In the genomic region with DNA sequence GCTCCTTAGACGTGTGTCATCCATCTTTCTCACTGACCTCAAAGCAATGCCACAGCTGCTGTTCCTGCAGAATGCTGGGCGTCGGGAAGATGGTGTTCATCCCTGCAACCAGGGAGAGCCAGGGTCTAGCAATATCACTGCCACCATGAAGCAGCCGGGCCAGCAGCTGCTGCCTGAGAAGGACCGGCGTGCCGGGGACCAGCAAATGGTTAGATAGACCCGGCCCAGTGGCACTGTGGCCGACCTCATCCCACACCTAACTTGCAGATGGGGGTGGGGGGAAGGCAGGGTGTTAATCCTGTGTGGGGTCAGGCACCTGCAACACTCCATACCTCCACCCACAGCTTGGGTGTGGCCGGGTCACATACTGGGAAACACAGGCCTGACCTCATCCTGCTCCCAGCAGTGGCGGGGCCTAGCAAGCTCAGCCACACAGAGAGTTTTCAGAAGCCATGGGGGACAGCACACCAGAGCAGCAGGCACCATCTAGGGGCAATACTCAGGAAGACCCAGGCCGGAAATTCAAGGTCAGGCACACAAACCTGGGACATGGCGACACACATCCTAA, we compare ENCODE assay signal across 15 mouse cellular contexts. TPM values are rescaled to one million over a fixed set of nuclear protein-coding genes. Genes with fewer than 3 reads are reported as not detected.
DNase-seq lines count a peak whose midpoint lies in the region; ATAC-seq and TF ChIP-seq lines count a peak whose summit lies in the region.
"Had no signal": no experiment of that assay in that cellular context is flagged by ENCODE, and none has a peak within 500 bp of the region (broad histone marks: within the 10 kb centered on the region; RNA-seq: fewer than 3 reads in every experiment).

No protein-coding gene starts in this region.

- H3K4me2 ChIP-seq in liver, embryonic 13.5 days, result no peak overlapping the region
- H3K4me2 ChIP-seq in liver, embryonic 11.5 days, result no peak overlapping the region
- 0 out of 2 replicates have a peak overlapping the region, but pooled peaks have one; percentile 45 for H3K4me2 ChIP-seq in CH12.LX (ENCODE audit: insufficient read depth, low read depth, poor library complexity, severe bottlenecking)
- no peak overlapping the region for H3K4me2 ChIP-seq in liver, embryonic 15.5 days
- H3K4me2 ChIP-seq: hindbrain, embryonic 15.5 days; neural tube, embryonic 15.5 days had no signal

- no peak for TF ChIP-seq EP300 in CH12.LX (IDR thresholded peaks at IDR 0.05; ENCODE audit: low read length)

- in situ Hi-C loops in CH12.LX (cut with MboI; ENCODE audit: low pct_ligation_motif_present, low pct_unique_long_range_greater_than_20kb, low sequenced_read_pairs), result no loop called here

- H3K4me1 ChIP-seq in liver, embryonic 13.5 days (replicated peaks), result peaks cover 89% of the 10 kb centered on the region
- peaks cover 74% of the 10 kb centered on the region for H3K4me1 ChIP-seq in liver, embryonic 11.5 days (replicated peaks; ENCODE audit: control insufficient read depth, insufficient read depth, low read length)
- H3K4me1 ChIP-seq in CH12.LX (ENCODE audit: control insufficient read depth in 1 of 2, insufficient read depth in 2 of 2), result peaks cover 65 to 95% of the 10 kb centered on the region in 2 experiments
- H3K4me1 ChIP-seq in liver, embryonic 15.5 days (replicated peaks), result peaks cover 72% of the 10 kb centered on the region

- H3K9ac ChIP-seq in liver, embryonic 13.5 days, result peak overlapping the region; percentile 17; the same call in 1 of the 2 replicates
- no peak overlapping the region for H3K9ac ChIP-seq in liver, embryonic 11.5 days (ENCODE audit: low read depth, low read length)
- peak overlapping the region; percentile 22 for H3K9ac ChIP-seq in CH12.LX (ENCODE audit: insufficient read depth, low read depth)
- no peak overlapping the region for H3K9ac ChIP-seq in liver, embryonic 15.5 days
- H3K9ac ChIP-seq: hindbrain, embryonic 15.5 days; neural tube, embryonic 15.5 days had no signal

- TF ChIP-seq RAD21 in CH12.LX (IDR thresholded peaks at IDR 0.05; ENCODE audit: low read depth, low read length), result peak; percentile 27

- no peak overlapping the region for H3K4me3 ChIP-seq in liver, embryonic 13.5 days (replicated peaks)
- H3K4me3 ChIP-seq in liver, embryonic 11.5 days (ENCODE audit: low read depth, low read length), result no peak overlapping the region
- peak overlapping the region in 2 of 3 experiments; percentile 13 to 29 for H3K4me3 ChIP-seq in CH12.LX (replicated peaks in 1 of 3; ENCODE audit: low read depth in 2 of 3, low read length in 2 of 3, poor library complexity in 1 of 3)
- H3K4me3 ChIP-seq in liver, embryonic 15.5 days (replicated peaks), result no peak overlapping the region
- H3K4me3 ChIP-seq: hindbrain, embryonic 15.5 days; neural tube, embryonic 15.5 days had no signal

- H3K36me3 ChIP-seq in liver, embryonic 13.5 days, result no peaks in the 10 kb centered on the region
- no peaks in the 10 kb centered on the region for H3K36me3 ChIP-seq in liver, embryonic 11.5 days (ENCODE audit: control insufficient read depth, insufficient read depth, low read length)
- H3K36me3 ChIP-seq in CH12.LX (replicated peaks in 1 of 2; ENCODE audit: control insufficient read depth in 1 of 2, insufficient read depth in 1 of 2, low read length in 1 of 2), result peaks cover 0 to 33% of the 10 kb centered on the region in 2 experiments
- no peaks in the 10 kb centered on the region for H3K36me3 ChIP-seq in liver, embryonic 15.5 days (replicated peaks)
- H3K36me3 ChIP-seq: hindbrain, embryonic 15.5 days; neural tube, embryonic 15.5 days had no signal

- TF ChIP-seq CTCF in CH12.LX (conservative IDR thresholded peaks at IDR 0.05 in 1 of 2, IDR thresholded peaks at IDR 0.05 in 1 of 2; ENCODE audit: low read depth in 2 of 2, low read length in 2 of 2), result peak in 1 of 2 experiments; percentile 24; a peak in 1 of 4 replicates

- no peak for ATAC-seq in liver, embryonic 13.5 days (ENCODE audit: low read depth)
- no peak for ATAC-seq in liver, embryonic 11.5 days (replicated peaks; ENCODE audit: low FRiP score)
- ATAC-seq in liver, embryonic 15.5 days (ENCODE audit: insufficient read depth), result no peak
- ATAC-seq in inflammation-experienced regulatory T-cells, adult 6 months, result no peak
- no peak for ATAC-seq in granulocyte monocyte progenitor cell, adult 5-6 weeks (replicated peaks; ENCODE audit: poor library complexity, severe bottlenecking)
- ATAC-seq: forebrain, embryonic 16.5 days had no signal

- H3K79me2 ChIP-seq in CH12.LX (replicated peaks; ENCODE audit: control insufficient read depth, extremely low read depth, insufficient read depth, poor library complexity, severe bottlenecking), result peaks cover 5% of the 10 kb centered on the region; the same call in 1 of the 2 replicates

- TF ChIP-seq POLR2A in CH12.LX (IDR thresholded peaks at IDR 0.05; ENCODE audit: low read depth, low read length), result no peak

- DNase-seq in liver, embryonic 13.5 days, result no peak
- no peak for DNase-seq in liver, embryonic 11.5 days (ENCODE audit: low spot score)
- DNase-seq in CH12.LX (ENCODE audit: extremely low read depth) (no peak), ES-CJ7 (ENCODE audit: low read depth, low spot score) (peak; percentile 45)
- DNase-seq in B cell, adult 2 months, result no peak
- DNase-seq: cerebellum, adult 2 months; gastrocnemius, postnatal 10 days; layer of hippocampus, adult 9-11 months; right cerebral cortex, adult 18-20 months had no signal

- no peaks in the 10 kb centered on the region for H3K27me3 ChIP-seq in liver, embryonic 13.5 days
- no peaks in the 10 kb centered on the region for H3K27me3 ChIP-seq in liver, embryonic 11.5 days (replicated peaks; ENCODE audit: control insufficient read depth, insufficient read depth, low read length)
- no peaks in the 10 kb centered on the region for H3K27me3 ChIP-seq in CH12.LX (replicated peaks)
- no peaks in the 10 kb centered on the region for H3K27me3 ChIP-seq in liver, embryonic 15.5 days
- H3K27me3 ChIP-seq: hindbrain, embryonic 15.5 days; neural tube, embryonic 15.5 days had no signal

- H3K9me3 ChIP-seq in liver, embryonic 13.5 days (replicated peaks), result no peaks in the 10 kb centered on the region
- H3K9me3 ChIP-seq in liver, embryonic 11.5 days (ENCODE audit: control insufficient read depth, low read length), result no peaks in the 10 kb centered on the region
- no peaks in the 10 kb centered on the region for H3K9me3 ChIP-seq in CH12.LX (replicated peaks; ENCODE audit: low read length)
- no peaks in the 10 kb centered on the region for H3K9me3 ChIP-seq in liver, embryonic 15.5 days (replicated peaks)
- H3K9me3 ChIP-seq: hindbrain, embryonic 15.5 days; neural tube, embryonic 15.5 days had no signal

- dilution Hi-C loops in CH12.LX (cut with MboI; ENCODE audit: extremely low pct_ligation_motif_present, extremely low pct_unique_long_range_greater_than_20kb, low sequenced_read_pairs), result no loop called here

- no peak overlapping the region for H3K27ac ChIP-seq in liver, embryonic 13.5 days
- H3K27ac ChIP-seq in liver, embryonic 11.5 days (ENCODE audit: low read depth, low read length), result no peak overlapping the region
- H3K27ac ChIP-seq in CH12.LX (ENCODE audit: insufficient read depth, low read depth), result peak overlapping the region; percentile 72
- 0 out of 2 replicates have a peak overlapping the region, but pooled peaks have one; percentile 6 for H3K27ac ChIP-seq in liver, embryonic 15.5 days (replicated peaks)
- H3K27ac ChIP-seq: hindbrain, embryonic 15.5 days; neural tube, embryonic 15.5 days had no signal

- WGBS in liver, embryonic 13.5 days (ENCODE audit: insufficient replicate concordance), result 68% methylated on average over 13 of the region's 13 CpGs
- 64% methylated on average over 13 of the region's 13 CpGs for WGBS in liver, embryonic 11.5 days
- 65% methylated on average over 13 of the region's 13 CpGs for WGBS in liver, embryonic 15.5 days (ENCODE audit: insufficient replicate concordance)

TF ChIP-seq in CH12.LX, 34 proteins besides CTCF, POLR2A, EP300 and RAD21:
- TF ChIP-seq HCFC1 (IDR thresholded peaks at IDR 0.05; ENCODE audit: low read depth, low read length) (no peak), CHD1 (IDR thresholded peaks at IDR 0.05; ENCODE audit: low read depth, low read length) (peak; percentile 48; the same call in 1 of the 2 replicates), ZMIZ1 (IDR thresholded peaks at IDR 0.05; ENCODE audit: low read depth, low read length) (0 out of 2 replicates have a peak, but pooled peaks have one; percentile 8), GABPA (IDR thresholded peaks at IDR 0.05; ENCODE audit: insufficient replicate concordance, low read depth, low read length) (no peak), POLR2AphosphoS2 (IDR thresholded peaks at IDR 0.05; ENCODE audit: low read depth, low read length) (no peak), SIN3A (IDR thresholded peaks at IDR 0.05; ENCODE audit: low read length) (no peak; the same call in 1 of the 2 replicates), SMC3 (IDR thresholded peaks at IDR 0.05; ENCODE audit: low read depth, low read length) (peak; percentile 36), ZNF384 (IDR thresholded peaks at IDR 0.05; ENCODE audit: low read depth, low read length) (no peak)

RNA-seq across cellular contexts. Expression of gene Sema4d, which starts 38.9 kb away (rescaled TPM):
- 6.0 and 7.6 TPM in 2 replicates for polyA plus RNA-seq in liver, embryonic 13.5 days (2015; fragmentation: Nextera tagmentation; extraction: Ambion mirVana)
- polyA plus RNA-seq in liver, embryonic 11.5 days (2014; fragmentation: Nextera tagmentation; extraction: Ambion mirVana), result 18.6 and 21.7 TPM in 2 replicates
- 16.7 and 17.8 TPM in 2 replicates for total RNA-seq in CH12.LX (2012; rRNA removed)
- 9.8 and 12.8 TPM in 2 replicates for total RNA-seq in CH12.LX (2014; rRNA removed)
- 57.6 and 67.1 TPM in 2 replicates for polyA plus RNA-seq in CH12.LX (2012; ENCODE audit: insufficient read length, low read depth)
- 3.8 and 4.6 TPM in 2 replicates for polyA plus RNA-seq in liver, embryonic 15.5 days (2015; fragmentation: Nextera tagmentation; extraction: Ambion mirVana)
- polyA plus RNA-seq in inflammation-experienced regulatory T-cells, adult 6 months (2017; shearing (Covaris generic)), result 100 to 1,000 TPM; 111 to 154 (median 126) TPM
- total RNA-seq in granulocyte monocyte progenitor cell, adult 5-6 weeks (2014; fragmentation: Nextera tagmentation), result 31.5 and 32.8 TPM in 2 replicates
- 8.3 and 9.9 TPM in 2 replicates for total RNA-seq in granulocyte monocyte progenitor cell, adult 5-6 weeks (2017)

Comparison
In these comparisons a context has a peak if more than half of its experiments do, and no peak if none do; other contexts are left out.
1. H3K27ac ChIP-seq: peak in CH12.LX (single experiment) and liver, embryonic 15.5 days (single experiment); none in liver, embryonic 13.5 days (single experiment) and liver, embryonic 11.5 days (single experiment).
2. H3K9ac ChIP-seq: peak in liver, embryonic 13.5 days (single experiment) and CH12.LX (single experiment); none in liver, embryonic 11.5 days (single experiment) and liver, embryonic 15.5 days (single experiment).
3. H3K4me3 ChIP-seq: peak in CH12.LX (2 of 3); none in liver, embryonic 13.5 days (single experiment), liver, embryonic 11.5 days (single experiment) and liver, embryonic 15.5 days (single experiment).